Mouse (Mus musculus): Measurements from ENCODE around the gene Drc3. TPM values are rescaled to one million over a fixed set of nuclear protein-coding genes. Genes with fewer than 3 reads are reported as not detected.

The Drc3 gene
- not detected in 4 replicates for total RNA-seq (2023; ENCODE audit: inconsistent age)

DNA sequence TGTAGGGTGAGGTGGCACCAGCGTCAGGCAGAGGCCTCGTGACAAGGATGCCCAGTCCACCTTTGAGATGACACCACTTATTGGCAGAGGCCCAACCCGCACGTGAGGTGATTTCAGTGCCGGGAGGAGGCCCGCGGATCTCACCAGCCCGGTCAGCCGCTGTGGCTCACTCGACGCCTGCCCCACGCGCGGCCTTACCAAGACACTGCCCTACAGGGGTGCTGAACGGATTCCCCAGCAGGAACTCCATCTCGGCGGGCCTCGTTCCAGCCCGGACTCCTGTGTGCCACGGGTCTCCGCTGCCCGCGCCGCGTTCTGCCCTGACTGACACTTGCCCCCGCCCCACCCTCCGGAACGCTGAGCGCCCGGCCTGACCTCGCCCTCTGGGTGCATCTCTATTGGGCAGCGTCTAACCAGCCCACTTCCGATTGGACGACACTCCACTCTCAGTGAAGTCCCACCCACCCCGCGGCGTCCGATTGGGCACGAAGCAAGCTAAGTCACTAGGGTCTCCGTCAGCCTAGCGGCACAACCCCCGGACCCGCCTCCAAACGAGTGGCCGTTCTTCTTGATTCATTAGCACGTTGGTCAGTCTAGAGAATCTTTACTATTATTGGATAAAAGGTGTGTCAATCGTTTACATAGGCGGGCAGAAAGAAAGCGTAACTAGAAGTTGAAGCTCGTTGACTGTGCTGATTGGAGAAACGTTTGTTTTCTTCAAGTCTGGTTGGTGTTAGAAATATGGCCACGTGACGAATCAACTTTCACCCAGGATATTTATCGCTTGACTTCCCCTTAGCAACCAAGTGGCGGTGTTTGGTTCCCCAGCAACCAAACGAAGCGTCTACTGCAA lies at the start of gene Drc3, which contains the start of gene Tom1l2:
Drc3 (plus strand) TSS at position 771 of the 853 bp plus-strand sequence.
Tom1l2 (minus strand) TSS at position 347 of the 853 bp plus-strand sequence.

DNA sequence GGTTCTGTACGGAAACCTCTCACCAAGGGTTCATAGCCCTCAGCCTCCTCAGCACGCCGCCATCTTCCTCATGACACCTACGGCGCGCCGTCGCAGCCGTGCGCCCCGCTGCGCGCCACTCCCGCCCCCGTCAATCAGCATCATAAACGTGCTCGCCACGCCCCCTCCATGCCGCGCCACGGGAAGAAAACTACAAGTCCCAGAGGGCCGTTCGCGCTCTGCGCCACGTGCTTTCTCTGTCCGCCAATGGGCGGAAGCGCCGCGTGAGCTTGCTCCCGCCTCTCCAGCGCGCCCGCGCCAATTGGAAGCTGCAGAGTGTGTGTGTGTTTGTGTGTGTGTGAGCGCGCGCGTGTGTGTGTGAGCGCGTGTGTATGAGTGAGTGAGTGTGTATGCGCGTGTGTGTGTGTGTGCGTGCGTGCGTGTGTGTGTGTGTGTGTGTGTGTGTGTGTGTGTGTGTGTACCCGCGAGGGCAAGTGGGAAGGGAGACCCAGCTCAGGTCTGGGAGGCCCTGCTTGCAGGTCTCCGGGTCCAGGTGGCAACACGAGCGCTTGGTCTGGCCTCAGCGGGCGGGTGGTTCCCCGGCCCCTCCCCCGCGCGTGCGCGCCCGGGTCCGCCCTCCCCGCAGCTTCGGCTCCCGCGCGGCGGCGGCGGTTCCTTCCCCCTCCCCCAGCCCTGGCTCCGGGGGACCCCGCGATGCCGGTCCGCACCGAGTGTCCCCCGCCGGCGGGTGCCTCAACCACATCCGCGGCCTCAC lies 64.0 kb downstream of the Drc3 start, which contains the start of gene Gid4:
Gid4 (plus strand) TSS at position 183 of the 754 bp plus-strand sequence.

DNA sequence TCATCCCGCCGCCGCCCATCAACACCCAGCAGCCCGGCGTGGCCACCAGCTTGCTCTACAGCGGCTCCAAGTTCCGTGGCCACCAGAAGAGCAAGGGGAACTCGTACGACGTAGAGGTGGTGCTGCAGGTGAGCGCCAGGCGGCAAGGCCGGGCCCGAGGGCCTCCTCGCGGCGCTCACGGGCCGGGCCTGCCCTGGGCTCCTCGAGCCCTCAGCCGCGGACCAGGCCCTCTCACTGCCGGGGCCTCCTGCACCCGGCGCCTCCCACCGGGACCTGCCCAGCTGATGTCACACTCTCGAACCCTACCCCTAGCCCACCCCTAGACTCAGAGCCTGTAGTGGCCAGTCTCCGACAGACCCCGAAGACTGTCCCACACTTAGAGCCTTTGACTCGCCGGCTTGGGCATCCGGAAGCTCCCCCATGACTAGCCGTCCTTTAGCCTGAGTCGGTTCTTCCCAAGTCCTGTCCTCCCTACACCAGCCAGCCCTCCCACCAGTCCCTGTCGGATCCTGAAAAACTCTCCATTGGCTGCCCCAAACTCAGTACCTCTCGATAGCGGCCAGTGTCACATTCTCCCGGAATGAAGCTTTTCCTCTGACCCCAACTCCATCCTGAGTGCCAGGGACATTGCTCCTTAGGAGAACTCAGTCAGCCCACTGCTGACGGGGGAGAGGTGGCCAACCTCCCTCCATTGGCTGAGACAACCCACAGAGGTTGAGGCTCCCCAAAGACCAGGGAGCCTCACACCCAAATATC lies 64.8 kb downstream of the Drc3 start, which contains the start of gene Atpaf2:
Atpaf2 (minus strand) TSS at position 741 of the 756 bp plus-strand sequence.

Other genes with a start within 250 kb of the Drc3 start
- gene Rai1, start 248.3 kb upstream of the Drc3 start, total RNA-seq (2023; ENCODE audit: inconsistent age): 44.7 to 54.6 TPM (median 48.8 TPM) in 4 replicates
- gene Srebf1, start 130.7 kb upstream of the Drc3 start, total RNA-seq (2023; ENCODE audit: inconsistent age): 107 to 140 TPM (median 125 TPM) in 4 replicates
- gene Tom1l2, start 424 bp upstream of the Drc3 start, total RNA-seq (2023; ENCODE audit: inconsistent age): 22.8 to 27.0 TPM (median 26.2 TPM) in 4 replicates
- 20.5 to 21.5 TPM (median 20.8 TPM) in 4 replicates for gene Gid4, start 63.8 kb downstream of the Drc3 start, total RNA-seq (2023; ENCODE audit: inconsistent age)
- gene Atpaf2, start 65.1 kb downstream of the Drc3 start, total RNA-seq (2023; ENCODE audit: inconsistent age): 25.3 to 28.5 TPM (median 28.3 TPM) in 4 replicates
- 56.3 to 64.2 TPM (median 60.6 TPM) in 4 replicates for gene Drg2, start 101.3 kb downstream of the Drc3 start, total RNA-seq (2023; ENCODE audit: inconsistent age)
- gene Myo15, start 116.0 kb downstream of the Drc3 start, total RNA-seq (2023; ENCODE audit: inconsistent age): 0.45 to 0.66 TPM (median 0.51 TPM) in 4 replicates
- 68.1 to 71.8 TPM (median 69.8 TPM) in 4 replicates for gene Alkbh5, start 183.1 kb downstream of the Drc3 start, total RNA-seq (2023; ENCODE audit: inconsistent age)